Mouse (Mus musculus): ENCODE measurements around the gene Sel1l2. TPM values are rescaled to one million over a fixed set of nuclear protein-coding genes. Genes with fewer than 3 reads are reported as not detected.
"Not testable (repeated sequence)": the region's sequence is repeated elsewhere in the genome, so short reads cannot be mapped to it uniquely, and the experiment has no call there.

Gene Sel1l2
- polyA plus RNA-seq, 1 experiment from 2014 or later, result not detected

DNA sequence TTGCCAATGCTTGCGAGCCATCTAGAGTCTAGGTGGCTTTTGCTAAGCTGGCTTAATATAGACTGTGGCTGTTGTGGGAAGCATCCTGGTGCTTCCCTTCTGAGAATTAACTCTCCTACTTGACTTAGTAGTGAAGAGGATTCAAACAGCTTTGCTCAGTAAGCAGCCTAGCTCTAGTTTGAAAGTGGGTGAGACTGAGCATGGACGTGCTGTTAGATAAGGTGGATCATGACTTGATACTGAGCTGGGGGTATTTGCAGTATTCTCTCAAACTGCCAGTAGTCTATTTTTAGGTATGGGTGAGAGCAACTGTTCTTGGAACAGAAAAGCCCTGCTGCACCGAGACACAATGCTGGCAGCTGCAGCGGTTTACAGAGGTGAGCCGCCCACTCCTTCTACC is 186.9 kb downstream of the Sel1l2 start:
- Histone ChIP-seq H3K27me3 (no peaks in the 10 kb centered on the region), H3K9me3 (no peaks in the 10 kb centered on the region), H3K9ac (replicated peaks) (no peak overlapping the region), H3K4me1 (no peaks in the 10 kb centered on the region), H3K4me2 (replicated peaks) (no peak overlapping the region), H3K27ac (replicated peaks) (no peak overlapping the region), H3K36me3 (peaks cover 35% of the 10 kb centered on the region), H3K4me3 (no peak overlapping the region)
- WGBS, result 89% methylated on average over 5 of the region's 5 CpGs
- no peak for ATAC-seq (replicated peaks)

GRCm38 (mm10) chr2:140200713-140201112 is 188.8 kb downstream of the Sel1l2 start:
- Histone ChIP-seq H3K27me3 (no peaks in the 10 kb centered on the region), H3K4me3 (no peak overlapping the region), H3K27ac (replicated peaks) (no peak overlapping the region), H3K4me1 (no peaks in the 10 kb centered on the region), H3K36me3 (peaks cover 30% of the 10 kb centered on the region), H3K9ac (replicated peaks) (no peak overlapping the region), H3K9me3 (no peaks in the 10 kb centered on the region), H3K4me2 (replicated peaks) (no peak overlapping the region)
- no peak for ATAC-seq (replicated peaks)
- WGBS, result 87% methylated on average over 2 of the region's 2 CpGs

- H3K9me3 ChIP-seq; H3K4me3 ChIP-seq; H3K27ac ChIP-seq (replicated peaks); H3K9ac ChIP-seq (replicated peaks); H3K4me2 ChIP-seq (replicated peaks); ATAC-seq (replicated peaks); H3K27me3 ChIP-seq; H3K4me1 ChIP-seq: not testable (repeated sequence)
- WGBS, result 88% methylated on average over 3 of the region's 3 CpGs
- peaks cover 22% of the 10 kb centered on the region for H3K36me3 ChIP-seq
Observed at GRCm38 (mm10) chr2:140185685-140186210, 203.8 kb downstream of the Sel1l2 start.

Other genes starting within 250 kb of the Sel1l2 start
- gene Gm17374, start 237.7 kb downstream of the Sel1l2 start, polyA plus RNA-seq (2015; fragmentation: Nextera tagmentation; extraction: Ambion mirVana), result not detected in 2 replicates
- gene Esf1, start 219.1 kb downstream of the Sel1l2 start, polyA plus RNA-seq (2015; fragmentation: Nextera tagmentation; extraction: Ambion mirVana), result 20.3 TPM in 2 replicates
- gene Ndufaf5, start 219.1 kb downstream of the Sel1l2 start, polyA plus RNA-seq (2015; fragmentation: Nextera tagmentation; extraction: Ambion mirVana), result 45.4 and 46.9 TPM in 2 replicates
- 90.6 and 93.1 TPM in 2 replicates for gene Macrod2, start 5.6 kb upstream of the Sel1l2 start, polyA plus RNA-seq (2015; fragmentation: Nextera tagmentation; extraction: Ambion mirVana)